Mouse (Mus musculus): ENCODE data around the gene Aqp11. TPM values are rescaled to one million over a fixed set of nuclear protein-coding genes. Genes with fewer than 3 reads are reported as not detected.

Aqp11 gene
- polyA plus RNA-seq, 1 experiment from 2014 or later: 22.1 TPM

DNA sequence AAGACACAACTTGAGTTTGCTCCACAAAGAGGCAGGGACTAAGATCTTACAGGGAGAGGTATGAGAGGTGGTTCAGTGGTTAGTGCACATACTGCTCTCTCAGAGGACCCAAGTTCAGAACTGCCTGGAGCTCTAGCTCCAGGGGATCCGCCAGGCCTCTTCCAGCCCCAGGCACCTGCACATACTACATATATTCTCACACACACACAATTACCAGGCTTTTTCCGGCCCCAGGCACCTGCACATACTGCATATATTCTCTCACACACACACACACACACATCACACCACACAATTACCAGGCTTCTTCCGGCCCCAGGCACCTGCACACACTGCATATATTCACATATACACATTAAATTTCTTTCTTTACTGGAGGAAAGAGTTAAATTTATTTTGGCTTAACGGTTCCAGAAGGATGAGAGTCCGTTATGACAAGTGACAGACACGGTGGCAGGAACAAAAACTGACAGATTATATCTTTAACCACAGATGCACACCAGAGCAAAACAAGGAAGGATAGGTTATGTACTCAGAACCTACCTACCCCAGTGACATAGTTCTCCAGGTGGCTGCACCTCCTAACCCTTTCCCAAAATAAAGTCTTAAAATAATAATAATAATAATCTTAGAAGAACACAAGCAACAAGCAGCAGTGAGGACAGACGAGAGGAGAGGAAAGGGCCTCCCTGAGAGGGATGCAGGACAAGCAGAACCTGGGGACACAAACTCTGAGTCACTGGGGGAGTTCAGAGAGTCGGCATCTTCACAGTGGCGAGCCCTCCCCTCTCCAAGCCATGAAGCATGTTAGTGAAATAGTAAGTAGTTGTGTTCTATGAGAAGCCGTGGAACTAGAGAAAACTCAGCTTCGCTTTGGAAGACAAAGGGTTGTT, 14.2 kb downstream of the Aqp11 start:
- Histone ChIP-seq H3K9ac (no peak overlapping the region), H3K4me3 (no peak overlapping the region), H3K9me3 (no peaks in the 10 kb centered on the region), H3K27ac (replicated peaks) (no peak overlapping the region), H3K36me3 (peaks cover 27% of the 10 kb centered on the region), H3K4me1 (replicated peaks) (peaks cover 4% of the 10 kb centered on the region), H3K27me3 (no peaks in the 10 kb centered on the region), H3K4me2 (no peak overlapping the region)
- 85% methylated on average over 11 of the region's 11 CpGs for WGBS
- no peak for ATAC-seq (ENCODE audit: low FRiP score, low read depth)

- WGBS: 91% methylated on average over 7 of the region's 7 CpGs
- Histone ChIP-seq H3K9me3 (no peaks in the 10 kb centered on the region), H3K9ac (no peak overlapping the region), H3K4me1 (replicated peaks) (no peaks in the 10 kb centered on the region), H3K27ac (replicated peaks) (no peak overlapping the region), H3K27me3 (no peaks in the 10 kb centered on the region), H3K4me2 (no peak overlapping the region), H3K36me3 (peaks cover 34% of the 10 kb centered on the region), H3K4me3 (no peak overlapping the region)
- ATAC-seq (ENCODE audit: low FRiP score, low read depth): no peak
These were observed 15.7 kb downstream of the Aqp11 start for GRCm38 (mm10) chr7:97722278-97722918.

DNA sequence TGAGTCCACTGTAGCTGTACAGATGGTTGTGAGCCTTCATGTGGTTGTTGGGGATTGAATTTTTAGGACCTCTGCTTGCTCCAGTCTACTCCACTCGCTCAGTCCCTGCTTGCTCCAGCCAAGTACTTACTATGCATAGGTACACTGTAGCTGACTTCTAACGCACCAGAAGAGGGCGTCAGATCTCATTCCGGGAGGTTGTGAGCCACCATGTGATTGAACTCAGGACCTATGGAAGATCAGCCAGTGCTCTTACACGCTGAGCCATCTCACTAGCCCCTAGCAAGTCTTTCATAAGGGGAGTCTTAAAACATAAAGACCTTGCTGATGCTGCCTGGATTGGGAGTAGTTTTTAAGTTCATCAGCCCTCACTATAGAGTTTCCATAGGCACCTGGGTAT, 18.0 kb downstream of the Aqp11 start:
- no peak for ATAC-seq (ENCODE audit: low FRiP score, low read depth)
- Histone ChIP-seq H3K27me3 (no peaks in the 10 kb centered on the region), H3K4me1 (replicated peaks) (no peaks in the 10 kb centered on the region), H3K27ac (replicated peaks) (no peak overlapping the region), H3K4me2 (no peak overlapping the region), H3K9ac (no peak overlapping the region), H3K9me3 (no peaks in the 10 kb centered on the region), H3K36me3 (peaks cover 49% of the 10 kb centered on the region), H3K4me3 (no peak overlapping the region)
- WGBS: 87% methylated on average over 5 of the region's 5 CpGs

DNA sequence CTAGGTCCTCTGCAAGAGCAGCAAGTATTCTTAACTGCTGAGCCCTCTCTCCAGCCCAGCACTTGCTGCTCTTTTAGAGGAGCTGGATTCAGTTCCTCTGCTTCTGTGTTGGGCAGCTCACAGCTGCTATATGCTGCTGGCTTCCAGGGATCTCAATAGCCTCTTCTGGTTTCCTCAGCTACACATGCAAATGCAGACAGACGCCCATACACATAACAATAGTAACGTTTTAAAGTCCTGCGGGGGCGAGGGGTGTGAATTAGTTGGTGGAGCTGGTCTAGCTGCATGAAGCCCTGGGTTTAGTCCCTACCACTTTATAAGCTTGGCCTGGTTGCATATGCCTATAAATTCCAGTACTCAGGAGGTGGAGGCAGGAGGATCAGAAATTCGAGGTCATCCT, 19.0 kb downstream of the Aqp11 start:
- Histone ChIP-seq H3K4me1 (replicated peaks) (no peaks in the 10 kb centered on the region), H3K36me3 (peaks cover 59% of the 10 kb centered on the region), H3K4me2 (no peak overlapping the region), H3K9ac (no peak overlapping the region), H3K27ac (replicated peaks) (no peak overlapping the region), H3K4me3 (no peak overlapping the region), H3K9me3 (no peaks in the 10 kb centered on the region), H3K27me3 (no peaks in the 10 kb centered on the region)
- WGBS: 64% methylated on average over 5 of the region's 5 CpGs
- no peak for ATAC-seq (ENCODE audit: low FRiP score, low read depth)

- Histone ChIP-seq H3K4me1 (replicated peaks) (no peaks in the 10 kb centered on the region), H3K4me2 (no peak overlapping the region), H3K9me3 (no peaks in the 10 kb centered on the region), H3K36me3 (peaks cover 68% of the 10 kb centered on the region), H3K4me3 (no peak overlapping the region), H3K27ac (replicated peaks) (no peak overlapping the region), H3K9ac (no peak overlapping the region), H3K27me3 (no peaks in the 10 kb centered on the region)
- whole genome bisulfite sequencing: 95% methylated on average over 1 of the region's 1 CpGs
- no peak for ATAC-seq (ENCODE audit: low FRiP score, low read depth)
These were observed 20.8 kb downstream of the Aqp11 start for GRCm38 (mm10) chr7:97717326-97717725.

DNA sequence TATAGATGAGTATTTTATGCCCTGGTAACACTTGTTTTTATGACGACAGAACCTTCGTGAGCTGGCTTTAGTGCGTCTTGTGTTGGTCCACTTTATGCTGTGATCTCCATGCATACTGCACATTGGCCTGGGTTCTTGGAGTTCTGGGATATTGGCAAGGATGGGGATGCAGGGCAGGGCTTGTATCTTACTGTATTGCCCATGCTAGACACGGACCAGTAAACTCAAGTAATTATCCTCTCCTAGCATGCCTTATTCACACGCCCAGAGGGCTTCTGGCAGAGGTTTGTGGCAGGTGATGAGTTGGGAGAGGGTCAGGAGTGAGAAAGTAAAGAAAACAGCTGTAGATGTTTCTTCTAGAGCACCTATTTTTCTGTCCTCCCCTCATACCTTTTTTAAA, 23.4 kb downstream of the Aqp11 start:
- Histone ChIP-seq H3K4me3 (no peak overlapping the region), H3K36me3 (peaks cover 62% of the 10 kb centered on the region), H3K4me2 (no peak overlapping the region), H3K9ac (no peak overlapping the region), H3K9me3 (no peaks in the 10 kb centered on the region), H3K27me3 (no peaks in the 10 kb centered on the region), H3K4me1 (replicated peaks) (no peaks in the 10 kb centered on the region), H3K27ac (replicated peaks) (no peak overlapping the region)
- WGBS: 95% methylated on average over 5 of the region's 5 CpGs
- ATAC-seq (ENCODE audit: low FRiP score, low read depth): no peak

GRCm38 (mm10) chr7:97709204-97709603, 28.9 kb downstream of the Aqp11 start:
- 89% methylated on average over 3 of the region's 3 CpGs for WGBS

GRCm38 (mm10) chr7:97707809-97708208, 30.3 kb downstream of the Aqp11 start:
- ATAC-seq (ENCODE audit: low FRiP score, low read depth): no peak
- H3K36me3 ChIP-seq: peaks cover 16% of the 10 kb centered on the region
- H3K27ac ChIP-seq (replicated peaks): no peak overlapping the region
- H3K9ac ChIP-seq: no peak overlapping the region
- H3K4me3 ChIP-seq: no peak overlapping the region
- no peaks in the 10 kb centered on the region for H3K9me3 ChIP-seq
- H3K4me2 ChIP-seq: no peak overlapping the region
- 0 out of 2 replicates have a peak, but pooled peaks cover 3% of the 10 kb centered on the region for H3K4me1 ChIP-seq (replicated peaks)
- no peaks in the 10 kb centered on the region for H3K27me3 ChIP-seq
- WGBS: 90% methylated on average over 5 of the region's 5 CpGs

More at GRCm38 (mm10) chr7:97709204-97709603, 28.9 kb downstream of the Aqp11 start:
- no peaks in the 10 kb centered on the region for H3K27me3 ChIP-seq
- no peak overlapping the region for H3K9ac ChIP-seq
- H3K27ac ChIP-seq (replicated peaks): no peak overlapping the region
- no peak overlapping the region for H3K4me3 ChIP-seq
- H3K4me1 ChIP-seq (replicated peaks): 0 out of 2 replicates have a peak, but pooled peaks cover 3% of the 10 kb centered on the region
- ATAC-seq (ENCODE audit: low FRiP score, low read depth): no peak
- H3K9me3 ChIP-seq: no peaks in the 10 kb centered on the region
- peaks cover 25% of the 10 kb centered on the region for H3K36me3 ChIP-seq
- no peak overlapping the region for H3K4me2 ChIP-seq

- Histone ChIP-seq H3K27ac (replicated peaks) (no peak overlapping the region), H3K4me1 (replicated peaks) (0 out of 2 replicates have a peak, but pooled peaks cover 3% of the 10 kb centered on the region), H3K27me3 (no peaks in the 10 kb centered on the region), H3K9ac (no peak overlapping the region), H3K4me2 (no peak overlapping the region), H3K9me3 (no peaks in the 10 kb centered on the region), H3K36me3 (peaks cover 10% of the 10 kb centered on the region; the same call in 1 of the 2 replicates), H3K4me3 (no peak overlapping the region)
- ATAC-seq (ENCODE audit: low FRiP score, low read depth): no peak
- WGBS: 80% methylated on average over 4 of the region's 4 CpGs
These were observed 31.0 kb downstream of the Aqp11 start for GRCm38 (mm10) chr7:97707123-97707522.

DNA sequence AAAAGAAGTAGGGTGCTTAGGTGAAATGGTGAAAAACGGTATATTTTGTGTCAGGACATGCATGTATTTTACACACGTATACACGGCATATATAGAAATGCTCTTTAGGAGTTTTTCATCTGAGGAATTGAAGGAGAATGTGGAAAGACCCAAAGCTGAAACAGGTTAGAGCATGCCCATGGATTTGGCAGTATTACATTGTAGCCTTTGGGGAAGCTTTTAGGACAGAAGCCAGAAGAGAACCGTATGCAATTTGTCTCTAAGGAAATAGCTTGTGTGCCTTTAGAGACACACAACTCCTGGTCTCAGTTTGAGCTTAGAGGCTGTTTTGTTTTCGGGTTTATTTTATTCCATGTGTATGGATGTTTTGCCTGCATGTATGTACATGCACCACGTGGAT, 37.0 kb downstream of the Aqp11 start:
- no peak overlapping the region for H3K9ac ChIP-seq
- ATAC-seq (ENCODE audit: low FRiP score, low read depth): no peak

DNA sequence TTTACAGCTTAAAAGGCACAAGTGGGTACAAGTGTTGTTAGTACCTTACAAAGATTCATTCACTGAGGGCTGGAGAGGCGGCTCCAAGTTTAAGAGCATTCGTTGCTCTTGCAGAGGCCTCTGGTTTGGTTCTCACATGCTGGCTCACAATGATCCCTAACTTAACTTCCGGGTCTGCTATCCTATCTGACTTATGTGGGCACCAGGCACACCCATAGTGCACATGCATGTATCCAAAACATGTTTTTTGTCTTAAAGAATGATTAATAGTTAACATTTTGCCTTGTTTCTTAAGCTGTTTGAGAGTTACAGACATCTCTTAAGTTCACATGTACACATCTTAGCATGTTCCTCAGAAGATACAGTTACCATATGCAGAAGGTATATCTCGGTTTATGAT, 37.9 kb downstream of the Aqp11 start:
- ATAC-seq (ENCODE audit: low FRiP score, low read depth): no peak
- Histone ChIP-seq H3K27me3 (no peaks in the 10 kb centered on the region), H3K9ac (no peak overlapping the region), H3K4me1 (replicated peaks) (peaks cover 19% of the 10 kb centered on the region), H3K4me2 (no peak overlapping the region), H3K27ac (replicated peaks) (no peak overlapping the region), H3K4me3 (no peak overlapping the region), H3K9me3 (no peaks in the 10 kb centered on the region), H3K36me3 (peaks cover 15% of the 10 kb centered on the region)
- 96% methylated on average over 4 of the region's 4 CpGs for WGBS

More for the DNA sequence above, 37.0 kb downstream of the Aqp11 start:
- WGBS: 85% methylated on average over 6 of the region's 6 CpGs
- H3K36me3 ChIP-seq: peaks cover 15% of the 10 kb centered on the region
- no peak overlapping the region for H3K27ac ChIP-seq (replicated peaks)
- H3K9me3 ChIP-seq: no peaks in the 10 kb centered on the region
- peaks cover 10% of the 10 kb centered on the region for H3K4me1 ChIP-seq (replicated peaks)
- no peak overlapping the region for H3K4me2 ChIP-seq
- no peaks in the 10 kb centered on the region for H3K27me3 ChIP-seq
- no peak overlapping the region for H3K4me3 ChIP-seq

- Histone ChIP-seq H3K27ac (replicated peaks) (peak within 1 kb of the TSS; percentile 86), H3K36me3 (peaks cover 15% of the 10 kb centered on the region), H3K9me3 (no peaks in the 10 kb centered on the region), H3K9ac (peak within 1 kb of the TSS; percentile 93), H3K4me2 (peak within 1 kb of the TSS; percentile 90), H3K4me1 (replicated peaks) (peaks cover 19% of the 10 kb centered on the region), H3K27me3 (no peaks in the 10 kb centered on the region), H3K4me3 (peak within 1 kb of the TSS; percentile 100)
- WGBS: under 1% methylated on average over 63 of the region's 63 CpGs
- ATAC-seq (ENCODE audit: low FRiP score, low read depth): peak; percentile 97
These were observed 41.4 kb downstream of the Aqp11 start, which contains the start of gene Clns1a for GRCm38 (mm10) chr7:97696506-97697254. Gene Clns1a (plus strand): TSS chr7:97696634.
